Mouse (Mus musculus) intestine, embryonic 16.5 days (tissue): ENCODE results near the gene Tgfb1i1. TPM values are rescaled to one million over a fixed set of nuclear protein-coding genes. Genes with fewer than 3 reads are reported as not detected.

ENCODE experiments used
- ATAC-seq: fragments of 200-750 bp; cut with Nextera tagmentation; 2 replicates; pipeline ENCODE4 v1.8.0; 2017; ENCODE audit warnings: moderate TSS enrichment, moderate library complexity
- H3K27ac ChIP-seq: fragments of 300-500 bp; sonication (generic); 2 replicates; pipeline ENCODE4 v1.5.1; 2014; ENCODE audit warnings: mild to moderate bottlenecking, low read length
- H3K27me3 ChIP-seq: fragments of 300-500 bp; sonication (generic); replicated peaks from 2 replicates; pipeline ENCODE4 v1.6.1; 2014; ENCODE audit warnings: low read length, control low read depth, mixed read lengths; ENCODE audit not compliant: control insufficient read depth, insufficient read depth
- H3K36me3 ChIP-seq: fragments of 300-500 bp; sonication (generic); 2 replicates; pipeline ENCODE4 v1.6.1; 2014; ENCODE audit warnings: low read length, control low read depth; ENCODE audit not compliant: control insufficient read depth, insufficient read depth
- H3K4me1 ChIP-seq: fragments of 300-500 bp; sonication (generic); 2 replicates; pipeline ENCODE4 v1.6.1; 2014; ENCODE audit warnings: low read length, control low read depth, mixed read lengths; ENCODE audit not compliant: control insufficient read depth, insufficient read depth
- H3K4me2 ChIP-seq: fragments of 300-500 bp; sonication (generic); 2 replicates; pipeline ENCODE4 v1.6.1; 2014; ENCODE audit warnings: low read depth, low read length, control low read depth
- H3K4me3 ChIP-seq: fragments of 300-500 bp; sonication (generic); 2 replicates; pipeline ENCODE4 v1.5.1; 2014; ENCODE audit warnings: mild to moderate bottlenecking, low read length
- H3K9ac ChIP-seq: fragments of 300-500 bp; sonication (generic); 2 replicates; pipeline ENCODE4 v1.6.1; 2014; ENCODE audit warnings: low read depth, low read length
- H3K9me3 ChIP-seq: fragments of 300-500 bp; sonication (generic); 2 replicates; pipeline ENCODE4 v1.6.1; 2016; ENCODE audit warnings: low read length, control low read depth; ENCODE audit not compliant: control insufficient read depth
- WGBS: fragments of 180-500 bp; shearing (Covaris S2); extraction: QIAGEN DNeasy Blood & Tissue Kit; methylation state at CpG from one replicate; pipeline ENCODE4 v1.1.7; 2014; 5-methylcytosine and 5-hydroxymethylcytosine counted together
- polyA plus RNA-seq: library from polyadenylated mRNA; unstranded; fragments of >200 nt; fragmentation: Nextera tagmentation; extraction: Ambion mirVana; gene quantifications from 2 replicates; pipeline ENCODE4 v1.2.1, GENCODE M21; 2015

Tgfb1i1 gene
- 167 and 175 TPM in 2 replicates for polyA plus RNA-seq

DNA sequence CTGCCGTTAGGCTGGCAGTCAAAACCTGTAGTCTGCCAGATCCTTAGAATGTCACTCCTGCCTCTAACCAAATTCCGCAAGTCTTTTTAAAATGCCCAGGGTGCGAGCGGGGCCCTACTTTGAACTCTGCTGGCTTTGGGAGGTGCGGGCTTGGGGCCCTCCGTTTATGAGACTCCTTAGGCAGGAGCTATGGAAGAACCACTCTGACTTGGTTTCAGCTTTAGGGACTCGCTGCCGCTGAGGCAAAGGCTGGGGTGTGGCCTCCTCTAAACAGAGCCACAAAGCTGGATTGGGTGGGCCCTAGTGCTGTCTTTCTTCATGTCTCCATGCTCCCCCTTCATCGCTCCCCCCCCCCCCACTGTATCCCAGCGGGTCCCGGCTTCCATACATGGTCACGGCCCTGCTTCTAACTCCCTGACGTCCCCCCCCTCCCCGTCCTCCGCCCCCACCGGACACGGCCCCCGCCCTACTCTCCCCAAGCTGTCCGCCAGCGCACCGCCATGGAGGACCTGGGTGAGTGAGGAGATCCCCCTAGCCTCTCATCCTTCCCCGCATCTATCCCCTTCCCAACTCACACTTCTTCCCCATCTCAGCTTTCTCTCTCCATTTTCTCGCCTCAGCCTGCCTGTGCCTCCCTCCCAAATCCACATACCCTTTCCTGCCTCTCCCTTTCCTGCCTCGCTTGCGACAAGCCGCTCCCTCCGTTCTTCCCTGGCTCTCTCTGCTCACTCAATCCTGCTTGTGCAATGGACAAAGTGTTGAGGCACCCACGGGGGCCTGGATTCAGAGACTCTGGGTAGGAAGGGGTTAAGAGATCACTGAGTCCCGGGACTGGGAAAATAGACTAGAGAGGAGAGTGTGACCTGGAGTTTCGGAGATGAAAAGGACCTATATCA is at the start of gene Tgfb1i1:
TSS of gene Tgfb1i1 (plus strand) at position 317 of the 896 bp plus-strand sequence.
- Histone ChIP-seq H3K27me3 (no peaks in the 10 kb centered on the region), H3K9me3 (no peaks in the 10 kb centered on the region), H3K27ac (peak within 1 kb of the TSS; percentile 97), H3K4me2 (peak within 1 kb of the TSS; percentile 63), H3K4me3 (peak within 1 kb of the TSS; percentile 66), H3K36me3 (peaks cover 6% of the 10 kb centered on the region; the same call in 1 of the 2 replicates), H3K9ac (peak within 1 kb of the TSS; percentile 85), H3K4me1 (peaks cover 12% of the 10 kb centered on the region; the same call in 1 of the 2 replicates)
- 2% methylated on average over 23 of the region's 30 CpGs for WGBS
- peak; percentile 83 for ATAC-seq

DNA sequence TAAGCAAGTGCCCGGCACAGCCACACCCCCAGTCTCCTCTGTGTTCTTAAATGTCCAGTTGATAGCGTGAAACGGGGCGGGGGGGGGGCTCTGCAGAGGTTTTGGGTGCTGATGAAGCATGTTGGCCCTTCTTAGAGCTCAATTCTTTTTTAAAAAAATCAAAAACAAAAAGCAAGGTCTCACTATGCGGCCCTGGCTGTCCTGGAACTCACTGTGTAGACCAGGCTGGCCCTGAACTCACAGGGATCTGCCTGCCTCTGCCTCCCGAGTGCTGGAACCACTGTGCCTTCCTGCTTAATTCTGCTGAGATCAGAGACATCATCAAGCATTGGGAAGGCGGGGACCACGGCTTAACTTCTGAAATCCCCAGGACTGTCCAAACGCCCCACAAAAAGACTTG is 45.0 kb upstream of the Tgfb1i1 start:
- no peak overlapping the region for H3K4me2 ChIP-seq
- H3K4me3 ChIP-seq: no peak overlapping the region
- H3K9me3 ChIP-seq: no peaks in the 10 kb centered on the region
- H3K27me3 ChIP-seq: no peaks in the 10 kb centered on the region; the same call in 1 of the 2 replicates
- no peak overlapping the region for H3K9ac ChIP-seq
- no peaks in the 10 kb centered on the region for H3K36me3 ChIP-seq
- 89% methylated on average over 9 of the region's 9 CpGs for WGBS
- H3K4me1 ChIP-seq: no peaks in the 10 kb centered on the region
- no peak for ATAC-seq
- no peak overlapping the region for H3K27ac ChIP-seq

DNA sequence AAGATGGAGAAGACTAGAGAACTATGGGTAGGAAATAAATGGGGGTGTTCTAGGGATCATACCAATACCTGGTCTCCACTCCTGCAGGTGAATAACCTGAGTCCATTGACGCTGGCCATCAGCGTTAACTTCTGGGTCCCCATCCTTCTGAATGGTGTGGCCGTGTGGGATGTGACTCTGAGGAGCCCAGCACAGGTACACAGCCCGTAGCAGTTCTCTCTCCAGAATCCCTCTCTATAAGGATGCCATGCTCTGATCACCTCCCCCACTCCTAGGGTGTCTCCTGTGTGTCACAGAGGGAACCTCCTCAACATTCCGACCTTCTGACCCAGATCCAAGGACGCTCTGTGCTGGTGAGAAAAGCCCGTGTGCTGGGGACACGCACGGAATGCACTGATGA is 43.5 kb upstream of the Tgfb1i1 start:
- whole genome bisulfite sequencing: 83% methylated on average over 9 of the region's 9 CpGs
- ATAC-seq: no peak

DNA sequence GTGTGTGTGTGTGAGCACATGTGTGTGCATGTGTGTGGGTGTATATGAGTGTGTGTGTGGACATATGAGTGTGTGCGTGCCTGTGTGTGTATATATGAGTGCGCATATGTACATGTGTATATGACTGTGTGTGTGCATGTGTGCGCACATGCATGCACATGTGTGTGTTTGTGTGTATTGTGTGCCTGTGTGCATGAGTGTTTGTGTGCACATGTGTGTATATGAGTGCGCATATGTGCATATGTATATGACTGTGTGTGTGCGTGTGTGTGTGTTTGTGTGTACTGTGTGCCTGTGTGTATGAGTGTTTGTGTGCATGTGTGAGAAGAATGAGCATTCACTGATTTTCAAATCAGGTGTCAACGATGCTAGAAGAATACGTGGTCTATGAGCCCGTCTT is 42.4 kb upstream of the Tgfb1i1 start:
- no peak overlapping the region for H3K4me3 ChIP-seq
- no peaks in the 10 kb centered on the region for H3K9me3 ChIP-seq
- no peak for ATAC-seq
- WGBS: 89% methylated on average over 8 of the region's 8 CpGs
- H3K27me3 ChIP-seq: no peaks in the 10 kb centered on the region; the same call in 1 of the 2 replicates
- no peaks in the 10 kb centered on the region for H3K36me3 ChIP-seq
- H3K9ac ChIP-seq: no peak overlapping the region
- H3K27ac ChIP-seq: no peak overlapping the region
- no peak overlapping the region for H3K4me2 ChIP-seq
- no peaks in the 10 kb centered on the region for H3K4me1 ChIP-seq

More for the DNA sequence above, 43.5 kb upstream of the Tgfb1i1 start:
- Histone ChIP-seq H3K4me3 (no peak overlapping the region), H3K27ac (no peak overlapping the region), H3K9ac (no peak overlapping the region), H3K4me2 (no peak overlapping the region), H3K27me3 (no peaks in the 10 kb centered on the region; the same call in 1 of the 2 replicates), H3K4me1 (no peaks in the 10 kb centered on the region), H3K9me3 (no peaks in the 10 kb centered on the region), H3K36me3 (no peaks in the 10 kb centered on the region)

DNA sequence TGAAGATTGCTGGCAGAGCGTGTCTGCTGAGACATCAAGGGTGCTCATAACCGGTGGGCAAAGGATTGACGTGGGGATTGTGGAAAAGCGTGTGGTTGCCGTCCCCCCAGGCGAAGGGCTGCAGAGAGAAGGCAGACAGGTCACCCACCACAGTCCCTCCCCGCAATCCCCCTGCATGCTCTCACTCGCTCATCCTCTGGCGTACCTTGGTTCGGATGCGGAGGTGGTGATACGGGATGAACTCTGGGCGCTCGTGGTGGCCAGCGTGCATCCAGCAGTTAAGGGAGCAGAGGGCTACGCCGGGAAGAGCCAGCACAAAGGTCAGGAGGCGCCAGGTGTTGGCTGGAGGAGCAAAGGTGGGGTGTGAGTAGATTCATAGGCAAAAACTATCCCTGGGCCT is 40.9 kb upstream of the Tgfb1i1 start:
- WGBS: 81% methylated on average over 18 of the region's 18 CpGs
- Histone ChIP-seq H3K27me3 (no peaks in the 10 kb centered on the region; the same call in 1 of the 2 replicates), H3K9me3 (no peaks in the 10 kb centered on the region), H3K4me1 (no peaks in the 10 kb centered on the region), H3K36me3 (no peaks in the 10 kb centered on the region), H3K9ac (no peak overlapping the region), H3K4me3 (no peak overlapping the region), H3K4me2 (no peak overlapping the region), H3K27ac (no peak overlapping the region)
- no peak for ATAC-seq

DNA sequence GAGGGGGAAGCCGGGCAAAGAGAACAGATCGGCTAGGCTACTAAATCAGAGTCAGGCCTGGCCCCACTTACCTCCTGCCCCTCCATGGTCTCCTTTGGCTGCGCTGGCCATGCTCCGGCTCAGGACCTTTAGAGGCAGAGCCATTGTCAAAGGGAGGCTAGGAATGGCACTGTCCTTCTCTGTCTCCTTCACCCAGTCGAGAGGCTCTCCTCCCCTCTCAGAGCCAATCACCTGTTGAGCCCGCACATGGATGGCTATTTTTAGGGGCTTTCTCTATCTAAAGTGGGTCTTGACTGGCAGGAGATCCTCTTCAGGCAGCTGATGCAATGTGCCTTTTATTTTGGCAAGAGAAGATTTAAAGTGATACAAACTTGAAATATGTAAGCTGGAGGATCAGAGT is 40.5 kb upstream of the Tgfb1i1 start, which contains the start of gene Cox6a2:
TSS of gene Cox6a2 (minus strand) at position 236 of the 400 bp plus-strand sequence.
- WGBS: 85% methylated on average over 6 of the region's 6 CpGs
- no peak for ATAC-seq
- no peaks in the 10 kb centered on the region for H3K4me1 ChIP-seq
- no peak within 1 kb of the TSS for H3K4me2 ChIP-seq
- no peak within 1 kb of the TSS for H3K4me3 ChIP-seq
- no peak within 1 kb of the TSS for H3K9ac ChIP-seq
- no peaks in the 10 kb centered on the region; the same call in 1 of the 2 replicates for H3K27me3 ChIP-seq
- no peaks in the 10 kb centered on the region for H3K36me3 ChIP-seq
- H3K9me3 ChIP-seq: no peaks in the 10 kb centered on the region
- no peak within 1 kb of the TSS for H3K27ac ChIP-seq

DNA sequence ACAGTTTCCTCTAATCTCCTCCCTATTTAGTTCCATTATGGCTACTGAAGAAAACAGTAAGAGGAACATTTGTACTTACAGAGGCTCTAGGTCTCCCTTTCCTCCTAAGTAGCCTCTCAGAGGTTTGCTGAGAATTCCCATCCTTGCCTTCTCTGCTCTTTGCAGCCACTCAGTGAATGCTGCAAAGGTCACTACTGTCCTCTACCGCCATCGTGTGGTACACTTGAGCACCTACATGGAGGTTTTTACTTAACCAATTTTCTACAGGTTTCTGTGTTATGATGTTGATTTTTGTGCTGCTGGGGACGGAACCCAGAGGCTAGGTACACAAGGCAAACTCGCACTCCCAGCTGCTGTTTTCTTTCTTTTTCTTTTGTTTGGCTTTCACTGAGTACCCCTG is 38.4 kb upstream of the Tgfb1i1 start:
- WGBS: 3% methylated on average over 4 of the region's 4 CpGs

DNA sequence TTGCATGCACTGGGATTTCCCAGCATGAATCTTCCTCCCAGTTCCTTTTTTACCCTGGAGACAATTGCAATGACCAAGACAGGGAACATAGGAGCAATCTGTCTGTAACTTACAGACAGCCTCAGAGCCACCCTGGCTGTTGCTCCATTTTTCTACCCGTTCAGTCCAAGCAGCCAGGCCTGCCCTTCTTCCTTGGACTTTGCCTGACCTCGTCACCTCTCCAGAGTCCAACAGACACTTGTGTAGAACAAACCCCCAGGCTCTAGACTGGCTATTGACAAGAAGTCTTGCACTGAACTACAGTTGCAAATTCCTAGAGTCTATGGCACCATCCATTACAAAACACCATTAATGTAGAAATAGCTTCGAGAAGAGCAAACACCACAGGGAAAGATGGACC is 36.8 kb upstream of the Tgfb1i1 start:
- H3K9ac ChIP-seq: no peak overlapping the region
- H3K27ac ChIP-seq: no peak overlapping the region
- H3K9me3 ChIP-seq: no peaks in the 10 kb centered on the region
- no peak overlapping the region for H3K4me2 ChIP-seq
- ATAC-seq: no peak
- H3K4me3 ChIP-seq: no peak overlapping the region
- no peaks in the 10 kb centered on the region for H3K36me3 ChIP-seq
- H3K4me1 ChIP-seq: no peaks in the 10 kb centered on the region
- no peaks in the 10 kb centered on the region for H3K27me3 ChIP-seq
- WGBS: 41% methylated on average over 3 of the region's 3 CpGs

More for the DNA sequence above, 38.4 kb upstream of the Tgfb1i1 start:
- Histone ChIP-seq H3K27ac (no peak overlapping the region), H3K9me3 (no peaks in the 10 kb centered on the region), H3K36me3 (no peaks in the 10 kb centered on the region), H3K4me2 (no peak overlapping the region), H3K4me1 (no peaks in the 10 kb centered on the region), H3K9ac (no peak overlapping the region), H3K4me3 (no peak overlapping the region), H3K27me3 (no peaks in the 10 kb centered on the region)
- ATAC-seq: peak; percentile 46; the same call in 1 of the 2 replicates

DNA sequence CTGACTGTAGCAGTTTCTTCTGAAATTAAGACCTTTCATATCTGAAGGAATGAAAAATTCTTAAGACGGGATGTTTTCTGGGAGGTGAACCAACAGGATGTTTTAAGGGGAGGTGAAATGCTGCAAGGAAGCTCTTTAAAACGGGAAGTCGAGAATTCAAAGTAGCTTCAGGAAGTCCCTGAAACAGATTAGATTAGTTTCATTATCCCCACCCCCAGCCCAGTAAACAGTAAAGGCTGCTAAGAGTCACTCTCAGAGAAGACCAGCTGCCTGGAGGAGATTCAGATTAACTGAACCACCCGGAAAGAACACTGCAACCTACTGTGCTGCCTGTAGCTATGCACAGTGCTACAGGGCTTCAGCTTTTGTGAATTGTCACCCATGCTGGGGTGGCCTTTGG is 26.7 kb upstream of the Tgfb1i1 start:
- Histone ChIP-seq H3K9ac (no peak overlapping the region), H3K4me3 (no peak overlapping the region), H3K36me3 (no peaks in the 10 kb centered on the region), H3K27me3 (no peaks in the 10 kb centered on the region), H3K9me3 (no peaks in the 10 kb centered on the region), H3K27ac (no peak overlapping the region), H3K4me2 (no peak overlapping the region), H3K4me1 (no peaks in the 10 kb centered on the region)
- no peak for ATAC-seq
- 76% methylated on average over 4 of the region's 4 CpGs for WGBS
